Mouse (Mus musculus) WW6 (cell line): ENCODE results near the gene Gm21962.

Experiments
- DNase-seq: peaks from one replicate; pipeline ENCODE4 v3.0.0-alpha.2; 2013; ENCODE audit warnings: low read depth, low spot score

The Gm21962 gene

GRCm38 (mm10) chr3:137716573-137717157 is 45.3 kb downstream of the Gm21962 start:
- DNase-seq: no peak
